Comparison of ENCODE assay signal across 15 mouse cellular contexts in genomic region chr13:93972423-93972822, GRCm38 (mm10).
"Had no signal": no experiment of that assay in that cellular context is flagged by ENCODE, and none has a peak within 500 bp of the region (broad histone marks: within the 10 kb centered on the region; RNA-seq: fewer than 3 reads in every experiment).

No protein-coding gene starts in this region.

- H3K4me1 ChIP-seq: neural tube, embryonic 13.5 days; stomach, embryonic 15.5 days had no signal

- H3K36me3 ChIP-seq: neural tube, embryonic 13.5 days; neural tube, embryonic 15.5 days; stomach, embryonic 15.5 days had no signal

- DNase-seq: retina, postnatal 1 day; right cerebral cortex, adult 18-20 months; right cerebral cortex, postnatal 14 days; right cerebral cortex, postnatal 25 days; right cerebral cortex, postnatal 4 days; spleen, adult 18-20 months; thymus, adult 18-20 months; thymus, postnatal 14 days; thymus, postnatal 25 days; thymus, postnatal 36 days; thymus, postnatal 4 days had no signal

- H3K9me3 ChIP-seq: neural tube, embryonic 13.5 days; neural tube, embryonic 15.5 days; stomach, embryonic 15.5 days had no signal

- H3K4me3 ChIP-seq: neural tube, embryonic 13.5 days; neural tube, embryonic 15.5 days; stomach, embryonic 15.5 days had no signal

- H3K4me2 ChIP-seq: neural tube, embryonic 13.5 days; neural tube, embryonic 15.5 days; stomach, embryonic 15.5 days had no signal

- H3K27me3 ChIP-seq: neural tube, embryonic 13.5 days; neural tube, embryonic 15.5 days; stomach, embryonic 15.5 days had no signal

- H3K27ac ChIP-seq: neural tube, embryonic 13.5 days; neural tube, embryonic 15.5 days; stomach, embryonic 15.5 days; stomach, postnatal 0 days had no signal

- H3K9ac ChIP-seq: neural tube, embryonic 13.5 days; neural tube, embryonic 15.5 days; stomach, embryonic 15.5 days had no signal
